ENCODE assay signal across 12 mouse cellular contexts in genomic region chr12:100391890-100392289, GRCm38 (mm10).
DNase-seq lines count a peak whose midpoint lies in the region; ATAC-seq and TF ChIP-seq lines count a peak whose summit lies in the region.
"Had no signal": no experiment of that assay in that cellular context is flagged by ENCODE, and none has a peak within 500 bp of the region (broad histone marks: within the 10 kb centered on the region; RNA-seq: fewer than 3 reads in every experiment).

No protein-coding gene starts in this region.

- no peak for DNase-seq in heart, adult 18-20 months
- DNase-seq in lung, postnatal 10 days: peak; percentile 17
- no peak for DNase-seq in lung, adult 18-20 months
- peak; percentile 59 to 74 for DNase-seq in cerebellum, postnatal 14 days
- no peak for DNase-seq in embryo, embryonic 11 days

- H3K27ac ChIP-seq in heart, embryonic 15.5 days: no peak overlapping the region
- H3K27ac ChIP-seq in olfactory bulb, adult 2 months (ENCODE audit: insufficient read depth, low read depth, low read length): 0 out of 2 replicates have a peak overlapping the region, but pooled peaks have one; percentile 18
- no peak overlapping the region for H3K27ac ChIP-seq in kidney, embryonic 16.5 days (ENCODE audit: low read length)
- H3K27ac ChIP-seq: neural tube, embryonic 12.5 days had no signal

- peaks cover 8% of the 10 kb centered on the region for H3K36me3 ChIP-seq in heart, embryonic 15.5 days
- peaks cover 24% of the 10 kb centered on the region for H3K36me3 ChIP-seq in kidney, embryonic 16.5 days (ENCODE audit: insufficient read depth, low read length)

- WGBS in heart, embryonic 15.5 days: 64% methylated on average over 9 of the region's 9 CpGs
- 78% methylated on average over 9 of the region's 9 CpGs for WGBS in olfactory bulb, adult 2 months
- WGBS in kidney, embryonic 16.5 days: 82% methylated on average over 9 of the region's 9 CpGs

- H3K9ac ChIP-seq in heart, embryonic 15.5 days: no peak overlapping the region
- no peak overlapping the region for H3K9ac ChIP-seq in kidney, embryonic 16.5 days (replicated peaks; ENCODE audit: low read length)
- H3K9ac ChIP-seq: heart, embryonic 12.5 days; neural tube, embryonic 12.5 days had no signal

- H3K4me2 ChIP-seq in heart, embryonic 15.5 days: no peak overlapping the region
- no peak overlapping the region for H3K4me2 ChIP-seq in kidney, embryonic 16.5 days (replicated peaks; ENCODE audit: low read depth, low read length)
- H3K4me2 ChIP-seq: heart, embryonic 12.5 days; neural tube, embryonic 12.5 days had no signal

- H3K27me3 ChIP-seq in heart, embryonic 15.5 days: no peaks in the 10 kb centered on the region
- no peaks in the 10 kb centered on the region for H3K27me3 ChIP-seq in kidney, embryonic 16.5 days (ENCODE audit: insufficient read depth, low read length)
- H3K27me3 ChIP-seq: CH12.LX; heart, embryonic 12.5 days; megakaryocyte, embryonic 14.5 days; neural tube, embryonic 12.5 days had no signal

- no peak for TF ChIP-seq CTCF in olfactory bulb, adult 2 months (IDR thresholded peaks at IDR 0.05; ENCODE audit: insufficient read depth, low read depth, low read length)

- peaks cover 5% of the 10 kb centered on the region for H3K4me1 ChIP-seq in heart, embryonic 15.5 days (replicated peaks)
- H3K4me1 ChIP-seq in olfactory bulb, adult 2 months (ENCODE audit: control insufficient read depth, insufficient read depth, low read length): peaks cover 8% of the 10 kb centered on the region
- no peaks in the 10 kb centered on the region for H3K4me1 ChIP-seq in kidney, embryonic 16.5 days (ENCODE audit: insufficient read depth, low read length)
- H3K4me1 ChIP-seq: heart, embryonic 12.5 days; neural tube, embryonic 12.5 days had no signal

- no peak overlapping the region for H3K4me3 ChIP-seq in heart, embryonic 15.5 days
- H3K4me3 ChIP-seq in olfactory bulb, adult 2 months (ENCODE audit: insufficient read depth, low read depth, low read length): no peak overlapping the region
- no peak overlapping the region for H3K4me3 ChIP-seq in kidney, embryonic 16.5 days (ENCODE audit: low read length)
- H3K4me3 ChIP-seq: heart, embryonic 12.5 days; megakaryocyte, embryonic 14.5 days; neural tube, embryonic 12.5 days had no signal

- H3K9me3 ChIP-seq in heart, embryonic 15.5 days (replicated peaks): no peaks in the 10 kb centered on the region
- H3K9me3 ChIP-seq in kidney, embryonic 16.5 days (ENCODE audit: low read length): no peaks in the 10 kb centered on the region
- H3K9me3 ChIP-seq: heart, embryonic 12.5 days; megakaryocyte, embryonic 14.5 days; neural tube, embryonic 12.5 days had no signal

- ATAC-seq in heart, embryonic 15.5 days (replicated peaks; ENCODE audit: insufficient number of reproducible peaks, insufficient read depth, low FRiP score, low read depth): peak; percentile 22; the same call in 1 of the 2 replicates
- no peak for ATAC-seq in kidney, embryonic 16.5 days (ENCODE audit: low FRiP score, low TSS enrichment)

- TF ChIP-seq POLR2A in olfactory bulb, adult 2 months (IDR thresholded peaks at IDR 0.05; ENCODE audit: insufficient read depth, low read depth, low read length): no peak

Comparison
In these comparisons a context has a peak if more than half of its experiments do, and no peak if none do; other contexts are left out.
1. DNase-seq: peak in lung, postnatal 10 days (single experiment) and cerebellum, postnatal 14 days (2 of 2); none in heart, adult 18-20 months (0 of 2), lung, adult 18-20 months (0 of 2) and embryo, embryonic 11 days (single experiment).